Mouse (Mus musculus) embryo, embryonic 10.5 days (tissue): ENCODE measurements around the gene Mogs.

ENCODE experiments used
- DNase-seq: peaks from one replicate; pipeline ENCODE4 v3.0.0-alpha.2; 2015; ENCODE audit warnings: low spot score

Mogs gene

DNA sequence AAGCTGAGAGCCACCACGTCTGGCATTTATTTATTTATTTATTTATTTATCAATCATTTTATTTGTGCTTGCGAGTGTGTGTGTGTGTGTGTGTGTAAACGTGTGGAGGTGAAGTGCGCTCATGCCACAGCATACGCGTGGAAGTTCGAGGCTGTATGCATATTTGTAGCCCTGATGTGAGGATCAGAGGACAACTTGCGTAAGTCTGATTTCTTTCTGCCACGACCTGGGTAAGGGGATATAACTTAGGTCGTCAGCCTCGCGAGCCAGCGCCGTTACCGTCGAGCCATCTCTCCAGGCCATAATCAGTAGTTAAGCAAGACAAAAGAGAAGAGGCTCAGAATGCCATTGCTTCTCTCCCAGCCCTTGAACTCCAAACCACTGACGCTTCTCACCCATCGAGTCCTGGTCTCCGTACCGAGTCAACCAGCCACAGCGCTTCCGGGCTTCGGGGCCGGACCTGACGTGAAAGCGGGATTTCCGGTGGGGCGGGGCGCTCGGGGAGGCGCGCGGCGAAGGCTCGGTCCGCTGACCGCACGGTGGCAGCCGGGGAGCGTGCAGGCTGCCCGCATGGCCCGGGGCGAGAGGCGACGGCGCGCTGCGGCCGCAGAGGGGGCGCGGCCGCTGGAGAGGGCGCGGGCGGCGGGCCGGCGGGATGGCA, at the start of gene Mogs:
Gene Mogs, plus strand, starts transcription at position 486 of the 661 bp plus-strand sequence.
- DNase-seq, result peak; percentile 95

DNA sequence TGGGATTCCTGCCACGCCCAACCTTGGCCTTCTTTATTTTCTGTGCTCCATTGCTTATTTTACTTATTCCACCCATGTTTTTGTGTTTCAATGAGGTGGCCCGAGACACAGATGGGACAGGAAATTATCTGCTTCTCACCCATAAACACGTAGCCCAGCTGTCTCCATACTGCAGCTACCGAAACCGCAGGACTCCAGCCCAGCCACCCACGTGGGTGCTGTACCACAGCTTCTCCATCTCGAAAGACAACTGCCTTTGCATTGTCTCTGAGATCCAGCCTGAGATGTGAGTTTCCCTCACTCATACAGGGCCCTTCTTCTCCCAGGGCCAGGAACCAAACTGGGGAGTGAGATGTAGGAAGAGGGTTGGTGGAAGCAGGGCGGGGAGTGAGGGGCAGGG, 49.3 kb upstream of the Mogs start:
- no peak for DNase-seq

DNA sequence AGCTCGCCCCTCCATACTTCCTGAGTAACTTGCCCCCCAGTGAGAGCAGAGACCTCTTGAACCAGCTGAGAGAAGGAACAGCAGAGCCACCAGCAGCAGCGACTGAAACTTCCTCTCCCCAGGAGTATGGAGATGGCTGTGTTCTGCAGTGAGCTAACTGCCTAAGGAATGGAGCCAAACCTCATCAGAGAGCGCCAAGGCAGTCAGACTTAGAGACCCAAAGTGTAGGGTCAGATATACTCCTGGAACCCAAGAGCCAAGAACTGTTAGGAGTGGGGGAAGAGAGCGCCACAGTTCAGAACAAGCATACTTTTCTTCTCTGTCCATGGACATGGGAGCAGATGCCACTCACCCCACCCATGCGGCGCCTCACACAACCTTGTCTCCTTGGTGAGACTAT, 48.9 kb upstream of the Mogs start:
- DNase-seq, result no peak

DNA sequence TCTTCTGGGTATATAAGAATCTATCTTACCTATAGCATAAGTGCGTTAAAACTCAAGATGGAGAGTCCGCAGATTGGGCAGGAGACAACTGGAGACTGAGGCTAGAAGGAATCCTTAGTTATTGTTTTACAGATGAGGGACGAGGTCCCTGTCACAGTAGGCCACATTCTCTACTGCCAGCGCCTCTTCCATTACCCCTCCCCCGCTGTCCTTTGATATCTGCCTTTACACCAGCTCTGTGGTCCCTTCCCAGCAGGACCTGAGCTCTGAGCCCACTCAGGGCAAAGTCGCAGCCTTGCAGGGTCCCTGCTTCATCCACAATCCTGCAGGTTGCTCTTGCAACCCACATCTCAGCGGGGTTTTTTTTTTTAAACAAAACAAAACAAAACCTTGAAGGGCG, 47.1 kb upstream of the Mogs start:
- DNase-seq, result no peak

DNA sequence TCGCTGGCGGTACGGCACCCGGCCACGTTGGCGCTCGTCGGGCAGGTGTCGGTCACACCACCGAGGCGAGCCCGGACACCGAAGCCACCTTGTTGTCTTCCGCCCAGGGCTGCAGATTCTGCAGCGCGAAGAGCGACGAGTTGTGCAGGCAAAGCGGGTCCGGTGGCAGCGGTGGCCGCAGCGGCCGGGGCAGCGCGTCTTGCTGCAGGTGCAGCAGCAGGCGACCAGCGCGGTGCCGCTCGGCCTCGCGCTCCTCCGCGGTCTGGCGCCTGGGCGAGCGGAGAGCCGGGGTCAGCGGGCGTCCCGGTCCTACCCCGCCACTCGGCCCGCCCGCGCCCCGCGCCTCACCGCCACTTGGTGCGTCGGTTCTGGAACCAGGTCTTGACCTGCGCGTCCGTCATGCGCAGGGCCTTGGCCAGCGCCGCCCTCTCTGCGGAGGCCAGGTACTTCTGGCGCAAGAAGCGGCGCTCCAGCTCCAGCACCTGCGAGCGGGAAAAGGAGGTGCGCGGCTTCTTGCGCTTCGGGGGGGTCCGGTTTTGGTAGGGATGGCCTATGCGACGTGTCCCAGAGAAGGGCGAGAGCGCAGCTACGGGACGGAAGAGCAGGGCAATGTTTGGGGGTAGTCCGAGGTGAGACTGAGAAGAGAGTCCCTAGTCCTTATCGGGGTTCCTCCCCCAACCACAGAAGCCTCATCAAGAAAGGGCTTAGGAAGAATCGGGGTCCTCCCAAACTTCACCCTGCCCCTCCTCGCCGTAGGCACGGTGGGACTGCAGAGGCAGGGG, 46.4 kb upstream of the Mogs start:
- no peak for DNase-seq

DNA sequence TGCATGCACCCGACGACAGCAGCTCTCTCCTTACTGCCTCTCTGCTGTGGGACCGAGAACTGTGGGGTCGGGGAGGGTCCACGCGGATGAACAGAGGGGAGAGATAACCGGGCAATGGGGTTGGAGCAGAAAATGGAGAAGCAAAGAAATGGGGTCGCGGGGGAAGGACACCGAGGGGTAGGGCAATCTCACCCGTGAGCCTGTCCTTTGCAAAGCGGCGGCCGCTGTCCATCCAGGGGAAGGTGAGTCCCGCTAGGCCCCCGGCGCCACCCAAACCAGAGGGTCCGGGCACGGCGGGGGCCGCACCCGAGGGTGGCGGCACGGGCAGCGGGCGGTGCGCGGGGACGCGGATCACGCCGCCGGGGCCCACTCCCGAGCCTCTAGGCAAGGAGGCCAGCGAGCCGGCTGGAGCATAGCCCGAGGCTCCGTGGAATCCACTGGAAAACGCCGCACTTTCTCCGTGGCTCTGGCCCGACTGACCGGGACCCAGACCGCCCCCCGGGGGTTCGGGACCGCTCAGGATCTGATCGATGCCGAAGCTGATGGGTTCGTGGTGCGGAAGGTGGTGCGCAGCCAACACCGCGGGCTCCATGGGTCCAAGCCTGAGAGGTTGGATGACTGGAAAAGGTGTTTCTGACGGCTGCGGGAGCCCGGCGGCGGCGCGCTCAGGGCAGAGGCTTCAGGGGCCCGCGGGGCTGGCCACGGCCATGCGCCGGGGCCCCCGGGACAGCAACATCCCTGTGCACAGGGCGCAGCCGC, 45.6 kb upstream of the Mogs start:
- peak; percentile 32 for DNase-seq

DNA sequence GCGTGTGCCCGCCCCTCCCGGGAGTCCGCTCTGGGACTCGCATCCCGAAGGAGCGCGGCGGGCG, 45.2 kb upstream of the Mogs start, which contains the start of gene Tlx2:
Gene Tlx2, minus strand, starts transcription at position 47 of the 64 bp plus-strand sequence.
- no peak for DNase-seq

DNA sequence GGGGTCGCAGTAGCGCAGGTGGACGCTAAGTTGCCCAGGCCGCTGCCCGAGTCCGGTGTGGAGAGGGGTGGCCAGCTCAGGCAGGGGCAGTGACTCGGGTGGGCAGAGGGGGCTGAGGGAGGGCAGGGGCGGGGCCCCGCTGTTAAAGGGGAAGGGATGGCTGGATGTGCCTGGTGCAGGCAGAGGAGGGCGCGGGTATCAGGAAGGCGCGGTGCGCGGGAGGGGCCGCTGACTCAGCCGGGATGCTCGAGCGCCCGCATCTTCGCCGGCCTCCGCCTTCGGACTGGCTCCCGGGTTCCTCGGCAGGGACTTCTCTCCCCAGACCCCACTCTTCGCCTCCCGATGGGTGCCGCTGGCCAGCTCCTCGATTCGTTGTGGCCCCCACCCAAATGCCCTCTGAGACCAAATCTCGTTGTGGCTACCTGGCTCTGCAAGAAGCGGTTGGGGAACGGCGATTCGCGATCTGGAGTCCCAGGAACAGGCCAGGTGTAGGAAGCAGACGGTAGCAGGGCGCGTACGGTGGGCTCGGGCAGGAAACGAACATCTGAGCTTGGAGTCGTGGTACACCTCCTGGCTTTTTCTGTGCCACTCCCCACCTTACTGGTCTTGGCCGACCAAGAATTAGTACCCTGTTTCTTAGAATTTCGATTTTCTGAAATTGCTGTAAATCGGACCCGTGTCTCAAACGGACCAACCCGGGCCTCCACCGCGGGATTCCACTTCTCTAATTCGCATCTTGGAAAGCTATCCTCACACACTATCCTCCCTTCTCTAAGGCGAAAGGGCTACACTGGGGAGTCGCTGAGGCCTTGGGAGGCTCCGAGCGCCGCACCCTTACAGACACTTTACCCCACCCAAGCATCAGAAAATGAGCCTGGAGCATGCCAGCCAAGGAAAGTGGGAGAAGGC, 44.7 kb upstream of the Mogs start:
- peak; percentile 55 for DNase-seq

DNA sequence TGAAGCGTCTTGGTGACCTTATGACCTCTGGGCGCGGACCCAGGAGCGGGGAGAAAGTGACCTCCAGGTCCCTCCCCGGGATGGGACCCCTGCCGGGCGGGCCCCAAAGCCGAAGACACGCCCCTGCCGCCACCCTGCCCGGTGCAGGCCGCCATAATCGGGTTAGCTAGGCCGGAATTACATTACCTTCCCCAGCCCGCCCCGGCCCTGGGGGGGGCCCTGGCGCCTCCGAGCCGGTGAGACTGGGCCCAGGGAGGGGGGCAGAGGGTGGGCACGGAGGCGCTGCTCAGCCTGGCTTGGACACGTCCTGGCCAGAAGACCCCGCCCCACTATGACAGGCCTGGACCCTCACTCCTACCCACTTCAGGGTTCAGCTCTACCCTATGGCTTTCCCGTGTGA, 44.1 kb upstream of the Mogs start:
- DNase-seq, result no peak

DNA sequence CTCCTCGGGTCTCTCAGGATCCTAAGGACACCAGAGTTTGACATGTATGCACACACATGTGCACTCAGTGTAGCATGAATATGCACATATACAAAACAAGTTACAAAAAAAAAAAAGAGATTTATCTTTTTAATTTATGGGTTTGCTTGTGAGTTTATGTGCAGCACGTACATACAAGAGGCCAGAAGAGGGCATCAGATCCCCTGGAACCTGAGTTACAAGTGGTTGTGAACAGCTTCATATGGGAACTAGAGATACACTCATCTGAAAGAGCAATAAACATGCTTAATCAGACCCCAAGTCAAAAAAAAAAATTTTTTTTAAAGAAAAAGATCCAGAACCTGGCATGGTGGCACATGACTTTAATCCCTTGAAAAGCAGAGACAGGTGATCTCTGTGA, 40.3 kb upstream of the Mogs start:
- no peak for DNase-seq

DNA sequence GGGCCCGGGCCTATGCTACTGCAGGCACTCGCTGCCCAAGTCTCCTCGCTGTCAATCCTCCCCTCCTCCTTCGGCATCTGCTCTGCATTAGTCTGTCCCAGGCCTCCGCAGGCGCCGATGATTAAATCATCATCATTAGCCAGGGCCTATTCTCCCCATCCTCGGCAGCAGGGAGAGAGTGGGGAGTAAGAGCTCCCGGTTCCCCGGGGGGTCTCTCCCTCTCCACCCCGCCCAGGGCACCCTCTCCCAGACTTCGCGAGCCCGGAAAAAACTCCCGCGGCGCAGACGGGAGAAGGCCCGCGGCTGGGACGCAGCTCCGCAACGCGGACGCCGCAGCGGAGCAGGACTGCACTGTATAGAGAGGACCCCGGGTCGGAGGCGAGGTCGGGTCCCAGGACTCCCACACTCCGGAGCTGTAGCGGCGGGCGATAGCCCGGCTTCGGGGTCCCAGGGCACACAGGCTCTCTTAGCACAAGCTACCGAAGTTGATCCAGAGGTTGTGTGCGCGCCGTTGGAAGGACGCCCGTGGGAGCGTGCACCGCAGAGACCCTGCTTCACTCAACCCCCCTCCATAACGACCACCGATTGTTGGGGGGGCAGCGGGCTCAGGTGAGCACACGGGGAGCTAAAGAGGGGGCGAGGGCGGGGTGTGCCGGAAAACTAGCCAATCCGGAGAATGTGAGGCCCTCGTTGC, 37.5 kb upstream of the Mogs start, which contains the start of gene Pcgf1:
Gene Pcgf1, plus strand, starts transcription at position 240 of the 694 bp plus-strand sequence.
- peak; percentile 72 for DNase-seq

DNA sequence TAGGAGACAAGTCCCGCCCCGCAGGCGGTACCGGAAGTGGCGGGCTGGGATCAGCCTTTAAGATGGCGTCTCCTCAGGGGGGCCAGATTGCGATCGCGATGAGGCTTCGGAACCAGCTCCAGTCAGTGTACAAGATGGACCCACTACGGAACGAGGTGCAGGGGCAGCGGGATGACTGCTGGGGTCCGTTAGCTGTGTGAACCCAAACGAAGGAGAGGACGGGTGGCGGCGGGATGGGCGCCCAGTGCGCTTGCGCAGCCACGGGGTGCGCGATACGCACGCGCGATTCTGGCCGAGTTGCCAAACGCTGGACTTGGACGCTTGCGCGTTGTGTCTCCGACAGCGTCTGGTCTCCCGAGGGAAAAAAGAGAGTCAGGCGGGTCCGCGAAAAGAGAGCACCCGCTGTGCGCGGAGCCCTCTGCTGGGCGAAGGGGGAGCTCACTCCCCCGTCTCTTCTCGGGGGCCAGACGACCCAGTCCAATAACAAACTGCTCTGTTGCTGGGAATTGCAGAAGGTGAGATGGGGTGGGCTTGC, 36.9 kb upstream of the Mogs start:
- DNase-seq, result peak; percentile 99

DNA sequence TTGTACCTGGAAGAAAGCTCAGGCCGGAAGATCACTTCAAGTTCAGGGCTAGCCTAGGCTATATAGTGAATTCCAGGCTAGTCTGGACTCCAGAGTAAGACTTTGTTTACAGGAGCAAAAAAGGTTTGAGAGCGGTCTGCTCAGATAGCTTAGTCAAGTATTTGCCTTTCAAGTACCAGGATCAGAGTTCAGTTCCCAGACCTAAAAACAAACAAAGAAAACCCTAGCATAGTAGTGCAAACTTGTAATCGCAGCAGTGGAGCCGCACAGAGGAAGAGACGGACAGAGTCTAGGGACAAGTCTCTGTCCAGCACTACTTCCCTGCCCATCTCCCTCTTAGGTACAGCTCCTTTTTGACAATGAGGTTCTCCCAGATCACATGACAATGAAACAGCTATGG, 35.1 kb upstream of the Mogs start:
- no peak for DNase-seq

DNA sequence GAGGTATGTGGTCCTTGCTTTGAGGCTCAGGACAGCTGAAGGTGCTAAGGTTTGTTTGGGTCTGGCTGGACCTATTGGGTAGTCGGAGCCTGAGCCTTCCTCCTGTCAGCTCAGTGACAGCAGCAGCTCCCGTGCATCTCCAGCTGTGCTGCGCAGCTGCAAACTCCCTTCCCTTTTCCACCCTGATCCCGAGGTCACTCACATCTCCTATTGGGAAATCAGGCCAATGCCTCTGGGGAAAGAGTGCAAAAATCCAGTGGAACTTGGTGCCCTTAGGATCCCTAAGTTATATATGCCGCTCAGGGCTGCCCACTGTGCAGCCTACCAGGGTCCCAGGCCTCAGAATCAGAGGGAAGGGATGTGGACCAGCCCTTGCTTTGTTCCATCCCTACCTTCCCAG, 31.8 kb upstream of the Mogs start:
- no peak for DNase-seq

DNA sequence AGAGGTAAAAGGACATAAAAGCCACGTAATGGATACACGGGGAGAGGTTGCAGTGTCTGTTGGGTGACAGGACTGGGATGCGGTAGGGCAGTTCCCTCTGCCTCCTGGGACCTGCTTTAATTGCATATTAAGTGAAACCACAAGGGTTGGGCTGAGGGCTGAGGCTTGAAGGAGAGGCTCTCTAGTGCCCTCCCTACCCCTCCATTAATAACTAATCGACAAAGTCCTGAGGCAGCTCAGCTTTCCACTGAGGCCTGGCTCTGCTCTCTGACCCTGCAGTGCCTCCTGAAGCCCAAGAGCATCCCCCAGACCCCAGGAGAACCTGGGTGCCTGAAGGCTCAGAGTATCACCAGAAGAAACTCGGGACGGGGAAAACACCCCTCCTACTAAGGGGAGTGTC, 30.8 kb upstream of the Mogs start:
- DNase-seq, result no peak

DNA sequence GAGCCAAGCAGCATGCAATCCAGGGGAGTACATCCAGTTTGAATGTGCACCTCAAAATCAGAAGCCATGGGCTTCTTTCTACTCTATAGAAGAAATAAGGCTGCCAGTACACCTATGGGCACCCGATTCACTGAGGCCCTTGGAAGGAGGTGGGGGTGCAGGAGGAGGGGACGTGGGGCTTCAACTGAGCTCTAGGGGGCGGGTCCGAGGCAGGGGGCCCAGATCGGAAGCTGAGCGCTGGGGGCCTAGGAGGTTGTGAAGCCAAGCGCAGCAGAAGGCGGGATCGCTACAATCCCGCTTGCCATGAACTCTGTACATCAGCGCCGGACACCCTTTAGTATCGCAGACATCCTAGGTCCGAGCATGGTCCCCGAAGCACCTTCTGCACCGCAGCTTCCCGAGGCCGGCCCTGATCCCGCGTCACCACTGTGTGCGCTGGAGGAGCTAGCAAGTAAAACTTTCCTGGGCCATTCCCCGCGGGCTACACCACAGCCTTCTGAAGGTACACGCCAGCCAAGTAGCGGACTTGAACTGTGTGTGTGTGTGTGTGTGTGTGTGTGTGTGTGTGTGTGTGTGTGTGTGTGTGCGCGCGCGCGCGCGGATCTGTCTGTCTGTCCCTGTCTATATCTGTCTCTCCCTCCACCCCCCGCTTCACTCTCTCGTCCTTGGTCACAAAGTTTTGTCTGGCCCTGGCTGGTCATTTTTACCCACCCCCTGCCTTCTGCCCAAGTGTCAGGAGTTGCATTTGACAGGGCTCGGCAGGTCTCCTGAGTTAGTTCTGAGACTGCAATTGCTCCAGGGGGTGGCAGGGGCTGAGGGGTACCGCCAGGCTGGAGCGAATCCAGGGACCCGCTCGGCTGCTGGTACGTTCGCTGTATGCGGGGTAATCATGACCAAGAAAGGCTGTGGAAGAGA, 28.9 kb upstream of the Mogs start, which contains the start of gene Lbx2:
Gene Lbx2, plus strand, starts transcription at position 247 of the 915 bp plus-strand sequence.
- no peak for DNase-seq

DNA sequence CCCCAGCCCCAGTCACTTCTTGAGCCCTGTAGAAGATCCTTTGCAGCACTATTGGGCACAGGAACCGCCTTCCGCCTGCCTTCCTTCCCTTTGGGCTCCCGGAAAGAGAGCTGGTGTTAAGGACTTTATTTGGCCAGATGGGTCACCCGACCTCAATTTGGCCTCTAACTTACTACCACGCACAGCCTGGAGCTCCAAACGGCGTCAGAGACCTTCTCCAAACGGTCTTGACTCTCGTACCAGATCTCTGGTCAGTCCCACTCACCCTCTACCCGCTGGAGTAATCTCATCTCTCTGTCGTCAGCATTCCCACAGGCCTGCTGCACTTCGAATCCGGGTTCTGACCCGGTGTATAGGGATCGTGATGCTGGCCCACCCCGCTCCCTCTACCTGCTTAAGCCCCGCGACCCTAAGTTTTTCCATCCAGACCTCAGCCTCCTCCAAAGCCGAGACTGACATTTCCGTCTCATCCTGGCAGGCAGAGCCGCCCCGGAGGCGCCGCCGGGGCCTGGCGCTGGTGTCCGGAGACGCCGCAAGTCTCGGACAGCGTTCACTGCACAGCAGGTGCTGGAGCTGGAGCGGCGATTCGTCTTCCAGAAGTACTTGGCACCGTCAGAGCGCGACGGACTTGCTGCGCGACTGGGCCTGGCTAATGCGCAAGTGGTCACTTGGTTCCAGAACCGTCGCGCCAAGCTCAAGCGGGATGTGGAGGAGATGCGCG, 27.9 kb upstream of the Mogs start:
- no peak for DNase-seq

DNA sequence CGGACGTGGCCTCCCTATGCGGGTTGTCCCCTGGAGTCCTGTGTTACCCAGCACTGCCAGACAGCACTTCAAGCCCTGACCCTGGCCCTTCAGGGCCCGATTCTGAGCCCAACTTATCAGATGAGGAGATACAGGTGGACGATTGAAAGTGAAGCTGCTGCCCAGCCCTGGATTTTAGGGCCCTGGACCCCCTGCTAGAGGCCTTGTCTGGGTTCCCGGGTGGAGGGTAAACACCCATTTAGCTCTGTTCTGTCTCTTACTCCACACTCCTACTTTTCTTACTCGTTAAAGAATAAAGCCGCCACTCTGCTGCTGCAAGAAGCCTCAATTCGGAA, 27.4 kb upstream of the Mogs start:
- no peak for DNase-seq

DNA sequence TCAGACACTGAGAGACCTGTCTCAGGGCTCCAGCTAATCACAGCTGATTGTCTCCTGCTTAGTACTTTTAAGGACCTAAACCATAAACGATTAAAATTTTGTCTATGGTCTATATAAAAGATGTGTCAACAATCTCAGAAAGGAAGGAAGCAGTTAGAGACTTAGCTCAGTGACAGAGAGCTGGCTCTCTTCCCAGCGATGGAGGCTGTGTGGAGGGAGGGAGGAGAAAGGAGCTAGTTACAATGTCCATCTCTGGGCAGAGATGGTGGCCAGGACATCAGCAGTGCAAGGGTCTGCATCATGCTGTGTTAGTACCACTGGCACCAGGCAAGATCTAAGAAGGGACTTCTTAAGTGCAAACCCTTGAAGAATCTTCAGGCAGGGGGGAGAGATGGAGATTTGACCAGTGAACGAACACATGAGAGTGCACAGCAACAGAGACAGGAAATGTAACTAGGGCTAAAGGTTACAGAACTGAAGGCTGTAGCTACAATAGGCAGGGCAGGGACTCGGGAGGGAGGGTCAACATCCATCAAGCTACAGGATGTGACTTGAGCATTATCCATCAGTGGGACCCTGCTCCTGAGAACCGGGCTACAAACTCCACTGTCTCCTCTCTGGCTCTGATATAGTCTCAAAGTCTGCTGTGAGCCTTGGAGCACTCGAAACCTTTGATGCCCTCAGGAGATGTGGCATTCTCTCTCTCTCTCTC, 22.7 kb upstream of the Mogs start:
- DNase-seq, result no peak
